Mouse (Mus musculus) olfactory bulb, adult 2 months (tissue): Measurements from ENCODE around the gene Gse1.

Experiments used
- CTCF ChIP-seq: fragments of 200-500 bp; IDR thresholded peaks from 2 replicates; pipeline ENCODE4 v1.5.1; 2012; ENCODE audit warnings: low read depth, mild to moderate bottlenecking, low read length, moderate library complexity; ENCODE audit not compliant: insufficient read depth
- POLR2A ChIP-seq: fragments of 200-500 bp; IDR thresholded peaks from 2 replicates; pipeline ENCODE4 v1.6.1; 2012; ENCODE audit warnings: mild to moderate bottlenecking, low read depth, low read length, moderate library complexity; ENCODE audit not compliant: insufficient read depth

DNA sequence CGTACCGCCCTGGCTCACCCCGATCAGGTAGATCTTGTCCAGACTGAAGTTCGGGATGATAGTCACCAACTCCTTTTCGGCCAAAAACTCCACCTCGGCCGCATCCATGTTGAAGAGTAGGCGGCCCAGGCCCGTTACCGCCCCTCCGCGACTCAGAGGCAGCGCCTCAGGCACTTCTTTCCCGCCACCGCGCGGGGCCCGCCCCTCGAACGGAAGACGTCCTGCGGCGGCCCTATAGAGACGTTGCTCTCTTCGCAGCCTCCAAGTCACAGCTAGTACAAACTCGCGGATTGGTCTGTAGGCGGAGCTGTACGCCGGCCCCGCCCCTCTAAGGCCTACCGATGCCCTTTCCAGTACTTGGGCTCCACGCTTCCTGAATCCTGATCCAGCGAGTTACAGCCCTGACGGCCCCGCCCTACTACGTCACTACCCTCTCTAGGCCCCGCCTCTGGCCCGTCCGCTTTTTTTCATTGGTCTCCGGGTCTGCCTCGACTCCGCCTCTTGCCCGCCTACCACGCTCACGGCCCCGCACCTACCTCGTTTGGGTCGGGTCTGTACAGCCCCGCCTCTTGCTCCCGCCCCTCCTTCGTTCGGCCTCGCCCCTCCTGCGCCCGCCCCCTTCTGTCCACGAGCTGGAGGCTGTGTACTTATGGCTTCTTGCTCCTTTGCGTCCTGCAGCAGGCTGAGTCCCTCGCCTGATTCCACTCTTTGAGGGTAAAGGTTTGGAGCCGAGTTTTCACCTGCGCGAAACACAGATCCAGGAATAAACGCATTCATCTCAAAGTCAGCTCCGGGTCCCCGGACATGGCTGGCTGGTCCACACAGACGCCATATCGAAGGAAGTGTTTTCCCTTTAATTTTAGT, 360.9 kb downstream of the Gse1 start, which contains the start of gene Gins2:
- TF ChIP-seq CTCF (no peak), POLR2A (0 out of 2 replicates have a peak, but pooled peaks have one; percentile 15)
